Mouse (Mus musculus): ENCODE data around the gene Tsc22d4.
"Not testable (repeated sequence)": the region's sequence is repeated elsewhere in the genome, so short reads cannot be mapped to it uniquely, and the experiment has no call there.

The Tsc22d4 gene

GRCm38 (mm10) chr5:137741023-137741931, 4.3 kb upstream of the Tsc22d4 start, which contains the start of gene Nyap1:
Nyap1 (minus strand) TSS chr5:137741607.
- peak; percentile 82 for DNase-seq (ENCODE audit: low read depth, low spot score)

GRCm38 (mm10) chr5:137742048-137742447, 3.5 kb upstream of the Tsc22d4 start:
- no peak for DNase-seq (ENCODE audit: low read depth, low spot score)

- no peak for DNase-seq (ENCODE audit: low read depth, low spot score)
These were observed 2.7 kb upstream of the Tsc22d4 start for GRCm38 (mm10) chr5:137742836-137743235.

- DNase-seq (ENCODE audit: low read depth, low spot score): no peak
These were observed 1.3 kb upstream of the Tsc22d4 start for GRCm38 (mm10) chr5:137744197-137744596.

- peak; percentile 62 for DNase-seq (ENCODE audit: low read depth, low spot score)
These were observed 836 bp downstream of the Tsc22d4 start for GRCm38 (mm10) chr5:137746282-137746850.

- DNase-seq (ENCODE audit: low read depth, low spot score): no peak
These were observed 1.4 kb downstream of the Tsc22d4 start for GRCm38 (mm10) chr5:137746851-137747325.

GRCm38 (mm10) chr5:137747326-137747961, 1.9 kb downstream of the Tsc22d4 start:
- no peak for DNase-seq (ENCODE audit: low read depth, low spot score)

- no peak for DNase-seq (ENCODE audit: low read depth, low spot score)
These were observed 2.7 kb downstream of the Tsc22d4 start for GRCm38 (mm10) chr5:137748130-137748770.

- no peak for DNase-seq (ENCODE audit: low read depth, low spot score)
These were observed 3.8 kb downstream of the Tsc22d4 start for GRCm38 (mm10) chr5:137749196-137749836.

- not testable (repeated sequence) for DNase-seq (ENCODE audit: low read depth, low spot score)
These were observed 4.7 kb downstream of the Tsc22d4 start for GRCm38 (mm10) chr5:137750212-137750611.

- no peak for DNase-seq (ENCODE audit: low read depth, low spot score)
These were observed 5.8 kb downstream of the Tsc22d4 start for GRCm38 (mm10) chr5:137751221-137751887.

- DNase-seq (ENCODE audit: low read depth, low spot score): no peak
These were observed 6.5 kb downstream of the Tsc22d4 start for GRCm38 (mm10) chr5:137751988-137752387.

- DNase-seq (ENCODE audit: low read depth, low spot score): no peak
These were observed 7.7 kb downstream of the Tsc22d4 start for GRCm38 (mm10) chr5:137753111-137753832.

GRCm38 (mm10) chr5:137755425-137755824, 9.9 kb downstream of the Tsc22d4 start:
- no peak for DNase-seq (ENCODE audit: low read depth, low spot score)

- DNase-seq (ENCODE audit: low read depth, low spot score): no peak
These were observed 10.6 kb downstream of the Tsc22d4 start for GRCm38 (mm10) chr5:137756106-137756505.

GRCm38 (mm10) chr5:137756882-137757661, 11.5 kb downstream of the Tsc22d4 start:
- DNase-seq (ENCODE audit: low read depth, low spot score): peak; percentile 85

- DNase-seq (ENCODE audit: low read depth, low spot score): no peak
These were observed 12.4 kb downstream of the Tsc22d4 start for GRCm38 (mm10) chr5:137757887-137758286.

GRCm38 (mm10) chr5:137758921-137759534, 13.5 kb downstream of the Tsc22d4 start:
- no peak for DNase-seq (ENCODE audit: low read depth, low spot score)

GRCm38 (mm10) chr5:137759971-137760412, 14.5 kb downstream of the Tsc22d4 start:
- DNase-seq (ENCODE audit: low read depth, low spot score): peak; percentile 84

All from mesoderm, embryonic 11.5 days (tissue).